Mouse (Mus musculus) stomach, embryonic 16.5 days (tissue): ENCODE results near the gene Cwc25. TPM values are rescaled to one million over a fixed set of nuclear protein-coding genes. Genes with fewer than 3 reads are reported as not detected.
"Not testable (repeated sequence)": the region's sequence is repeated elsewhere in the genome, so short reads cannot be mapped to it uniquely, and the experiment has no call there.

Source experiments
- ATAC-seq: fragments of 200-750 bp; cut with Nextera tagmentation; 2 replicates; pipeline ENCODE4 v1.8.0; 2017; ENCODE audit warnings: moderate number of reproducible peaks, moderate TSS enrichment; ENCODE audit not compliant: insufficient read depth, low FRiP score
- H3K27ac ChIP-seq: fragments of 300-500 bp; sonication (generic); 2 replicates; pipeline ENCODE4 v1.5.1; 2014; ENCODE audit warnings: low read length
- H3K27me3 ChIP-seq: fragments of 300-500 bp; sonication (generic); 2 replicates; pipeline ENCODE4 v1.6.1; 2014; ENCODE audit warnings: low read length, control low read depth, mixed read lengths; ENCODE audit not compliant: control insufficient read depth, insufficient read depth
- H3K36me3 ChIP-seq: fragments of 300-500 bp; sonication (generic); 2 replicates; pipeline ENCODE4 v1.6.1; 2014; ENCODE audit warnings: low read length; ENCODE audit not compliant: control insufficient read depth, insufficient read depth
- H3K4me1 ChIP-seq: fragments of 300-500 bp; sonication (generic); 2 replicates; pipeline ENCODE4 v1.6.1; 2014; ENCODE audit warnings: low read length, control low read depth, mixed read lengths; ENCODE audit not compliant: control insufficient read depth, insufficient read depth
- H3K4me2 ChIP-seq: fragments of 300-500 bp; sonication (generic); 2 replicates; pipeline ENCODE4 v1.6.1; 2014; ENCODE audit warnings: low read depth, low read length, mixed read lengths
- H3K4me3 ChIP-seq: fragments of 300-500 bp; sonication (generic); replicated peaks from 2 replicates; pipeline ENCODE4 v1.5.1; 2014; ENCODE audit warnings: mild to moderate bottlenecking, low read length
- H3K9ac ChIP-seq: fragments of 300-500 bp; sonication (generic); 2 replicates; pipeline ENCODE4 v1.6.1; 2014; ENCODE audit warnings: low read length
- H3K9me3 ChIP-seq: fragments of 300-500 bp; sonication (generic); replicated peaks from 2 replicates; pipeline ENCODE4 v1.6.1; 2016; ENCODE audit warnings: low read length, control low read depth; ENCODE audit not compliant: control insufficient read depth
- WGBS: fragments of 180-500 bp; shearing (Covaris S2); extraction: QIAGEN DNeasy Blood & Tissue Kit; methylation state at CpG from one replicate; pipeline ENCODE4 v1.1.7; 2014; 5-methylcytosine and 5-hydroxymethylcytosine counted together
- polyA plus RNA-seq: library from polyadenylated mRNA; unstranded; fragments of >200 nt; fragmentation: Nextera tagmentation; extraction: Ambion mirVana; gene quantifications from 2 replicates; pipeline ENCODE4 v1.2.1, GENCODE M21; 2015

Cwc25 gene
- polyA plus RNA-seq, 1 experiment from 2014 or later, result 16.3 TPM

DNA sequence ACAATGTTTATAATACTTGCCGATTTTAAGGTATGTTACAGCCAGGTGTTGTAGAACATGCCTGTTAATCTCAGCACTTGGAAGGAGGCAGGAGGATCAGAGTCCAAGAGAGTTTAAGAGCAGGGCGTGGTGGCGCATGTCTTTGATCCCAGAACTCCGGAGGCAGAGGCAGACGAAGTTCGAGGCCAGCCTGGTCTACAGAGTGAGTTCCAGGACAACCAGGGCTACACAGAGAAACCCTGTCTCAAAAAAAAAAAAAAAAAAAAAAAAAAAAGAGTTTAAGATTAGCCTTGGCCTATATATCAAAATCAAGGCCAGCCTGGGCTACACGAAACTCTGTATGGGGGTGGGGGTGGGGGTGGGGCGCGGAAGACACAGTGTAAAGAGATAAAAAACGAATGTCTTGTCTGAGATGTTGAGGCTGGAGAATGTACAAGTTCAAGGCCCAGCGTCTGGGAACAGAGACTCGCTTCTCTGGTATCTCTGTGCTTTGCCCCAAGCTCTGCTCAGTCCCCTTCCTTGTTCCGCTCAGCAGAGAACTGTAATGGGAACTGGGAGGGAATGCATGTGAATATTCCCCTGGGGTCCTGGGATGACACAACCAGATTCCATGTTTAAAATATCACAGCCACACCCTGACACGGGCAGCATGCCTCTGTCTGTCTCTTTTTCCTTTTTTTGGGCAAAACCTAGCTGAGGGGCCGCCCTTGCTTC is 31.2 kb upstream of the Cwc25 start:
- no peaks in the 10 kb centered on the region for H3K9me3 ChIP-seq
- peak overlapping the region; percentile 74; the same call in 1 of the 2 replicates for H3K4me2 ChIP-seq
- WGBS, result 59% methylated on average over 15 of the region's 15 CpGs
- 0 out of 2 replicates have a peak overlapping the region, but pooled peaks have one; percentile 14 for H3K9ac ChIP-seq
- no peak overlapping the region for H3K4me3 ChIP-seq
- ATAC-seq, result no peak
- peaks cover 15% of the 10 kb centered on the region for H3K4me1 ChIP-seq
- H3K36me3 ChIP-seq, result no peaks in the 10 kb centered on the region
- H3K27ac ChIP-seq, result no peak overlapping the region
- H3K27me3 ChIP-seq, result no peaks in the 10 kb centered on the region

DNA sequence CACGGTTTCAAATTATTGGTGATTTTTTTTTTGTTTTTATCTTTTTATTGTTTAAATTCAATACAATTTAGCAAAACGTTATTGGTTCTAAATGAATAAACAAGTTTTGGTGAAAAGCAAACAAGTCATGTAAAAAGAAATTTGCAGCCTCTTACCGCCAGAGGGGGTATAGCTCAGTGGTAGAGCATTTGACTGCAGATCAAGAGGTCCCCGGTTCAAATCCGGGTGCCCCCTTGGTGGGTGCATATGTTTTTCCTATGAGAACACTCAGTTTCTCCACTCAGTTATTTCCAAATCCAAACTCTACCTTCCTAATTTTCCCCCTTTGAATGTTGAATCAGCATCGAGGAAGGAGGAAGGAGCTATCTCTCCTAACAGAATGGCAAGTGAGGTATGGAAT is 30.6 kb upstream of the Cwc25 start:
- H3K27ac ChIP-seq, result no peak overlapping the region
- ATAC-seq, result no peak
- no peaks in the 10 kb centered on the region for H3K36me3 ChIP-seq
- WGBS, result 6% methylated on average over 6 of the region's 6 CpGs
- peaks cover 10% of the 10 kb centered on the region for H3K4me1 ChIP-seq
- no peaks in the 10 kb centered on the region for H3K27me3 ChIP-seq
- no peak overlapping the region for H3K4me2 ChIP-seq
- H3K9ac ChIP-seq, result no peak overlapping the region
- H3K4me3 ChIP-seq, result no peak overlapping the region
- H3K9me3 ChIP-seq, result no peaks in the 10 kb centered on the region

- ATAC-seq, result no peak
- no peak overlapping the region for H3K4me3 ChIP-seq
- WGBS, result 18% methylated on average over 2 of the region's 2 CpGs
- no peaks in the 10 kb centered on the region for H3K36me3 ChIP-seq
- H3K4me1 ChIP-seq, result no peaks in the 10 kb centered on the region
- no peak overlapping the region for H3K9ac ChIP-seq
- H3K27me3 ChIP-seq, result no peaks in the 10 kb centered on the region
- H3K27ac ChIP-seq, result no peak overlapping the region
- H3K4me2 ChIP-seq, result no peak overlapping the region
- no peaks in the 10 kb centered on the region for H3K9me3 ChIP-seq
These were observed 26.8 kb upstream of the Cwc25 start for GRCm38 (mm10) chr11:97793165-97793564.

- H3K9me3 ChIP-seq, H3K27ac ChIP-seq, H3K4me3 ChIP-seq, H3K9ac ChIP-seq, H3K27me3 ChIP-seq, H3K4me1 ChIP-seq, H3K4me2 ChIP-seq, H3K36me3 ChIP-seq, ATAC-seq: not testable (repeated sequence)
- WGBS, result 72% methylated on average over 2 of the region's 2 CpGs
These were observed 24.6 kb upstream of the Cwc25 start for GRCm38 (mm10) chr11:97790778-97791438.

DNA sequence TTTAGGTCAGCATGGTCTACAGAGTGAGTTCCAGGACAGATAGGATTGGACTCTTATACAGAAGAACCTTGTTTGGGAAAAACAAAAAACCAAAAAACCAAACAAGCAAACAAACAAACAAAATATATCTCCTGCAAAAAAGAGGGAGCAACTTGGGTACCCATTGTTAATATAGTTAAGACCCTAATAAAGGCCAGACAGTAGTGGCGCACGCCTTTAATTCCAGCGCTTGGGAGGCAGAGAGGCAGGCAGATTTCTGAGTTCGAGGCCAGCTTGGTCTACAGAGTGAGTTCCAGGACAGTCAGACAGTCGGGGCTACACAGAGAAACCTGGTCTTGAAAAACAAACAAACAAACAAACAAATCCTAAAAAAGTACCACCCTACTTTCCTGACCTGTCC is 23.4 kb upstream of the Cwc25 start:
- Histone ChIP-seq H3K9ac (no peak overlapping the region), H3K27me3 (no peaks in the 10 kb centered on the region), H3K4me2 (no peak overlapping the region), H3K4me1 (no peaks in the 10 kb centered on the region), H3K4me3 (no peak overlapping the region), H3K9me3 (no peaks in the 10 kb centered on the region), H3K27ac (no peak overlapping the region), H3K36me3 (no peaks in the 10 kb centered on the region)
- ATAC-seq, result no peak
- WGBS, result 83% methylated on average over 5 of the region's 5 CpGs

DNA sequence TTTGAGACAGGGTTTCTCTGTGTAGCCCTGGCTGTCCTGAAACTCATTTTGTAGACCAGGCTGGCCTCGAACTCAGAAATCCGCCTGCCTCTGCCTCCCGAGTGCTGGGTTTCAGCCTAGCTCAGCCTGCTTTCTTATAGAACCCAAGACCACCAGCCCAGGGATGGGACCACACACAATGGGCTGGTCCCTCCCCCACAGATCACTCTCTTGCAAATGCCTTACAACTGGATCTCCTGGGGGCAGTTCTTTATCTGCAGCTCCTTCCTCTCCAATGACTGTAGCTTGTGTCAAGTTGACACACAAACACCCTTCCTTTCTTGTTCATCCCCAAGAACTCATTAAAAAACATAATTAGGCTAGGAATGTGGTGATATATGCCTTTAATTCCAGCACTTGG is 21.6 kb upstream of the Cwc25 start:
- ATAC-seq, result no peak
- no peak overlapping the region for H3K4me2 ChIP-seq
- 87% methylated on average over 3 of the region's 3 CpGs for WGBS
- H3K9ac ChIP-seq, result no peak overlapping the region
- no peak overlapping the region for H3K4me3 ChIP-seq
- no peaks in the 10 kb centered on the region for H3K9me3 ChIP-seq
- no peaks in the 10 kb centered on the region for H3K27me3 ChIP-seq
- H3K4me1 ChIP-seq, result no peaks in the 10 kb centered on the region
- H3K36me3 ChIP-seq, result no peaks in the 10 kb centered on the region
- no peak overlapping the region for H3K27ac ChIP-seq

DNA sequence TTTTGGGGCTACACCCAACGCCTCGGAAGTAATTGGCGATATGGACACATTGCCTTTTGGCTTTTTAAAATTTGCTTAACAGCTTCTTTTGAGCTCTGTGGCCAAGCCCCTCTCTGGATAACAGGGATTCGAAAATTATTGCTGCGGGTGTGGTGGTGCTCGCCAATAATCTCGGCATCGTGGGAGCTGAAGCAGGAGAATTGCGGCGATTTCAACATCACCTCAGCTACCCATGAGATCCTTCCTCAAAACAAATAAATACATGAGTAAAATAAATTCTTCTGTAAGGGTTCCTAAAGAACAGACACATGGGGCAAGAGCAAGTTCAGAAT is 16.2 kb upstream of the Cwc25 start:
- H3K9me3 ChIP-seq, result no peaks in the 10 kb centered on the region
- peak overlapping the region; percentile 70 for H3K4me2 ChIP-seq
- H3K36me3 ChIP-seq, result peaks cover 28% of the 10 kb centered on the region
- under 1% methylated on average over 10 of the region's 10 CpGs for WGBS
- peak overlapping the region; percentile 86 for H3K27ac ChIP-seq
- no peak for ATAC-seq
- H3K9ac ChIP-seq, result peak overlapping the region; percentile 81
- peaks cover 14% of the 10 kb centered on the region for H3K4me1 ChIP-seq
- peak overlapping the region; percentile 98 for H3K4me3 ChIP-seq
- H3K27me3 ChIP-seq, result no peaks in the 10 kb centered on the region

DNA sequence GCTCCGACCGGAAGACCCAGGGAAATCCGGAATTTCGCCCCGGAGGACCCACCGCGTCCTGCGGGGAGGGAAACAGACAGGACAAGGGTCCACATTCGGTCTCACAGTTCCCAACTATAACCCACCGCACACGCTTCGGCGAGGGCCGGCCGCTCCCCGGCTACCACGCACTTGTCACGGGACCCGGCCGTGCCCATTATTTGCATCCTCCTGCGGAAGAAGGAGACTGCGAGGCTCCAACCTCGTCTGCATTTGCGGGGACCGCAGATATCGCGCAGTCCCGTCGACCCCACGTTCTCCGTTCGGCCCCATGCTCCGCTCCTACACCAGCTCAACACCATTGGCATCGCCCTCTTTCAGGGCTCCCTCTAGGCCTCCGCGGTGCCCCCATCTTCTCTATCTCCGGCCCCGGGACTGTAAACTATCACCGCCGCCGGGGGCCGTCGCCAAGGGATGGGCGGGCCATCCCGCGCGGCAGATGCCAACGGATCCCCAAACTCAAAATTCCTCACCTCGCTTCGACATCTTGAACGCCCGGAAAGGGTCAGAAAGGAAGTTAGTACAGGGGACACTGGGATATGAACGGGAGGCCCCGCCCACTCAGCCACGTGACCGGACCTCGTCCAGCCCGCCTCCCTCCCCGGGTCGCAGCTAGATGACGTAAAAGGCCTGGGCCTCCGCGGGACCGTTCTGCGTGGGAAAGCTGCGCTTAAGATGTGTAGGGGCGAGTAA is 15.6 kb upstream of the Cwc25 start, which contains the start of gene Rpl23:
Gene Rpl23, minus strand, starts transcription at position 606 of the 732 bp plus-strand sequence.
- Histone ChIP-seq H3K4me1 (peaks cover 14% of the 10 kb centered on the region), H3K9ac (peak within 1 kb of the TSS; percentile 99), H3K27me3 (no peaks in the 10 kb centered on the region), H3K4me2 (peak within 1 kb of the TSS; percentile 72), H3K36me3 (peaks cover 33% of the 10 kb centered on the region), H3K27ac (peak within 1 kb of the TSS; percentile 86), H3K4me3 (peak within 1 kb of the TSS; percentile 98), H3K9me3 (no peaks in the 10 kb centered on the region)
- under 1% methylated on average over 67 of the region's 67 CpGs for WGBS
- ATAC-seq, result peak; percentile 97

DNA sequence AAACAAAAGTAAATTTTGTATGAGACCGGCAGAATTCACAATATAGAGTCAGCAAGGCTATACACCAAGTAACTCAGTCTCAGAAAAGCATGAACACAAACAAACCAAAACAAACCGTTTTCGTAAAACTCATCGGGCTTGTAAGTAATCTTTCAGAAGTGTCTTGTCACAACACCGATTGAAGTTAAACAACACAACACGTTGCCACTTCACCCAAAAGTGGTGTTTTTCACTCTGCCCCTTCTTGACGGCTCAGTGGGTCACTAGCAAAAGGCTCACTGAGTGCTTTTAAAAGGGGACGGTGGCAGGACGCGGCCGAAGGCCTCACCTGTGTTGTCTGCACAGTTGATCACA is 15.1 kb upstream of the Cwc25 start:
- H3K4me2 ChIP-seq, result peak overlapping the region; percentile 72
- H3K9me3 ChIP-seq, result no peaks in the 10 kb centered on the region
- H3K9ac ChIP-seq, result peak overlapping the region; percentile 99
- WGBS, result 2% methylated on average over 11 of the region's 11 CpGs
- H3K36me3 ChIP-seq, result peaks cover 33% of the 10 kb centered on the region
- H3K4me3 ChIP-seq, result peak overlapping the region; percentile 98
- peak overlapping the region; percentile 86 for H3K27ac ChIP-seq
- ATAC-seq, result no peak
- no peaks in the 10 kb centered on the region for H3K27me3 ChIP-seq
- H3K4me1 ChIP-seq, result peaks cover 14% of the 10 kb centered on the region
